ENCODE assay signal across 9 mouse cellular contexts in genomic region chr9:16114821-16115485, GRCm38 (mm10).
DNase-seq lines count a peak whose midpoint lies in the region; ATAC-seq lines count a peak whose summit lies in the region.
"Had no signal": no experiment of that assay in that cellular context is flagged by ENCODE, and none has a peak within 500 bp of the region (broad histone marks: within the 10 kb centered on the region; RNA-seq: fewer than 3 reads in every experiment).

No protein-coding gene starts in this region.

- no peak overlapping the region for H3K4me3 ChIP-seq in forebrain, embryonic 16.5 days (replicated peaks; ENCODE audit: low read length)
- no peak overlapping the region for H3K4me3 ChIP-seq in forebrain, embryonic 14.5 days (ENCODE audit: low read depth, low read length)
- H3K4me3 ChIP-seq in liver, embryonic 16.5 days (ENCODE audit: low read depth, low read length): no peak overlapping the region
- H3K4me3 ChIP-seq: liver, embryonic 13.5 days had no signal

- H3K36me3 ChIP-seq in forebrain, embryonic 16.5 days (ENCODE audit: control insufficient read depth, insufficient read depth): no peaks in the 10 kb centered on the region
- no peaks in the 10 kb centered on the region for H3K36me3 ChIP-seq in forebrain, embryonic 14.5 days (ENCODE audit: control insufficient read depth, insufficient read depth, low read length)
- H3K36me3 ChIP-seq in liver, embryonic 16.5 days (ENCODE audit: control insufficient read depth, insufficient read depth): no peaks in the 10 kb centered on the region
- H3K36me3 ChIP-seq: liver, embryonic 13.5 days had no signal

- H3K9ac ChIP-seq in forebrain, embryonic 16.5 days (replicated peaks; ENCODE audit: low read depth, low read length): no peak overlapping the region
- H3K9ac ChIP-seq in forebrain, embryonic 14.5 days (ENCODE audit: low read length): no peak overlapping the region
- no peak overlapping the region for H3K9ac ChIP-seq in liver, embryonic 16.5 days (ENCODE audit: low read depth, low read length)
- H3K9ac ChIP-seq: liver, embryonic 13.5 days had no signal

- H3K9me3 ChIP-seq in forebrain, embryonic 16.5 days (ENCODE audit: control insufficient read depth, low read length): 0 out of 2 replicates have a peak, but pooled peaks cover 2% of the 10 kb centered on the region
- H3K9me3 ChIP-seq in forebrain, embryonic 14.5 days (replicated peaks; ENCODE audit: control insufficient read depth, low read length): no peaks in the 10 kb centered on the region
- H3K9me3 ChIP-seq in liver, embryonic 16.5 days (replicated peaks; ENCODE audit: control insufficient read depth, low read length): no peaks in the 10 kb centered on the region
- H3K9me3 ChIP-seq: liver, embryonic 13.5 days had no signal

- no peaks in the 10 kb centered on the region for H3K4me1 ChIP-seq in forebrain, embryonic 16.5 days (replicated peaks; ENCODE audit: control insufficient read depth, insufficient read depth, low read length)
- no peaks in the 10 kb centered on the region for H3K4me1 ChIP-seq in forebrain, embryonic 14.5 days (ENCODE audit: control insufficient read depth, insufficient read depth, low read length)
- H3K4me1 ChIP-seq in liver, embryonic 16.5 days (ENCODE audit: control insufficient read depth, low read depth, low read length): no peaks in the 10 kb centered on the region
- H3K4me1 ChIP-seq: liver, embryonic 13.5 days had no signal

- peak; percentile 31 for ATAC-seq in forebrain, embryonic 16.5 days
- ATAC-seq in forebrain, embryonic 14.5 days: no peak
- ATAC-seq in liver, embryonic 16.5 days (ENCODE audit: low read depth): peak; percentile 63

- no peaks in the 10 kb centered on the region for H3K27me3 ChIP-seq in forebrain, embryonic 16.5 days (replicated peaks; ENCODE audit: control insufficient read depth, insufficient read depth, low read length)
- no peaks in the 10 kb centered on the region for H3K27me3 ChIP-seq in forebrain, embryonic 14.5 days (replicated peaks; ENCODE audit: control insufficient read depth, insufficient read depth, low read length)
- no peaks in the 10 kb centered on the region for H3K27me3 ChIP-seq in liver, embryonic 16.5 days (ENCODE audit: control insufficient read depth, insufficient read depth, low read depth, low read length)
- H3K27me3 ChIP-seq: liver, embryonic 13.5 days had no signal

- WGBS in forebrain, embryonic 16.5 days: 72% methylated on average over 7 of the region's 7 CpGs
- 83% methylated on average over 7 of the region's 7 CpGs for WGBS in forebrain, embryonic 14.5 days
- WGBS in liver, embryonic 16.5 days (ENCODE audit: insufficient replicate concordance): 43% methylated on average over 7 of the region's 7 CpGs

- DNase-seq in forebrain, embryonic 14.5 days (ENCODE audit: low spot score): no peak
- peak; percentile 34 for DNase-seq in Muller cell, postnatal 12 days (ENCODE audit: inconsistent ontology term)
- DNase-seq in heart, postnatal 4 days: peak; percentile 58
- DNase-seq in yolk sac, embryonic 10.5 days (ENCODE audit: low spot score): no peak
- no peak for DNase-seq in embryo, embryonic 10 days (ENCODE audit: low spot score)
- DNase-seq in ovary, postnatal 36 days (ENCODE audit: low spot score): no peak
- DNase-seq: liver, embryonic 13.5 days had no signal

- no peak overlapping the region for H3K4me2 ChIP-seq in forebrain, embryonic 16.5 days (ENCODE audit: low read length)
- no peak overlapping the region for H3K4me2 ChIP-seq in forebrain, embryonic 14.5 days (ENCODE audit: low read length)
- no peak overlapping the region for H3K4me2 ChIP-seq in liver, embryonic 16.5 days (ENCODE audit: low read depth, low read length)
- H3K4me2 ChIP-seq: liver, embryonic 13.5 days had no signal

- no peak overlapping the region for H3K27ac ChIP-seq in forebrain, embryonic 16.5 days (ENCODE audit: low read length)
- H3K27ac ChIP-seq in forebrain, embryonic 14.5 days (ENCODE audit: low read depth, low read length): no peak overlapping the region
- no peak overlapping the region for H3K27ac ChIP-seq in liver, embryonic 16.5 days (ENCODE audit: low read length)
- H3K27ac ChIP-seq: liver, embryonic 13.5 days had no signal

Comparison
In these comparisons a context has a peak if more than half of its experiments do, and no peak if none do; other contexts are left out.
1. DNase-seq: peak in Muller cell, postnatal 12 days (single experiment) and heart, postnatal 4 days (single experiment); none in forebrain, embryonic 14.5 days (single experiment), yolk sac, embryonic 10.5 days (single experiment), embryo, embryonic 10 days (single experiment) and ovary, postnatal 36 days (single experiment).